Comparison of ENCODE assay signal across 16 mouse cellular contexts in the genomic region with DNA sequence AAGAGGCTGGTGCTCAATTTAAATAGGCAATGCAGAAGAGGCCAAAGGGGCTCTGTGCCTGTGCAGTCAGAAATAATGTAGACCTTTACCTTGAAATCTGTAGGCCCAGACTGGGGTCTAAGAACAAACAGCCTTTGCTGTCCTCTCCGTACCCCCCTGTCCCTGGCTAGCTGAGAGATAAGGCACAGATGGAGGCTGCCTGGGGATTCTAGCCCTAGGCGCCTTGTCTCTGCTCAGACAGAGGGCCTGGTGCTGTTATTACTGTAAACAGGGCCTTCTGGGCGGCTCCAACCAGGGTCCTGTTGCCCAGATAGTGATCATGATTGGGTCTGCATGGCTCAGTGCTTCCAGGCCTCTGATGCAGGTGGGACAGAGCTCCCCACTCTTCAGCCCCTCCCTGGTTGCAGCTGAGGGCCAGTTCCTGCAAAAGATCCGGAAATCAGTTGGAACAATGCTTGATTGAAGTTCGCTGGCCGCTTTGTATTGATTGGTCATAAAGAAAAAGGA. TPM values are rescaled to one million over a fixed set of nuclear protein-coding genes. Genes with fewer than 3 reads are reported as not detected.
A peak's percentile ranks its signal among the peaks of the same experiment; 100 is the strongest.
DNase-seq lines count a peak whose midpoint lies in the region; ATAC-seq and TF ChIP-seq lines count a peak whose summit lies in the region.
"Had no signal": no experiment of that assay in that cellular context is flagged by ENCODE, and none has a peak within 500 bp of the region (broad histone marks: within the 10 kb centered on the region; RNA-seq: fewer than 3 reads in every experiment).

No protein-coding gene starts in this region.

- peak overlapping the region; percentile 65 for H3K27ac ChIP-seq in hindbrain, embryonic 10.5 days
- H3K27ac ChIP-seq in hindbrain, embryonic 14.5 days = no peak overlapping the region
- no peak overlapping the region for H3K27ac ChIP-seq in midbrain, embryonic 12.5 days (replicated peaks)
- H3K27ac ChIP-seq in midbrain, embryonic 14.5 days (replicated peaks; ENCODE audit: low read depth, low read length) = no peak overlapping the region
- H3K27ac ChIP-seq in thymus, adult 2 months (ENCODE audit: control insufficient read depth, insufficient read depth, low read length) = no peak overlapping the region
- H3K27ac ChIP-seq: neural tube, embryonic 12.5 days had no signal

- DNase-seq in adrenal gland, postnatal 14 days = peak; percentile 29
- no peak for DNase-seq in adrenal gland, adult 2 months
- no peak for DNase-seq in hindbrain, embryonic 10.5 days (ENCODE audit: low spot score)
- no peak for DNase-seq in hindbrain, embryonic 14.5 days (ENCODE audit: low spot score)
- DNase-seq in midbrain, embryonic 14.5 days = no peak
- DNase-seq in lung, adult 18-20 months = no peak
- DNase-seq in thymus, adult 2 months = no peak
- DNase-seq: adrenal gland, postnatal 25 days; B cell, adult 2 months; cerebellum, adult 11 months; gastrocnemius, postnatal 25 days; lung, embryonic 14.5 days; thymus, adult 18-20 months had no signal

- peaks cover 68% of the 10 kb centered on the region for H3K4me1 ChIP-seq in hindbrain, embryonic 10.5 days (replicated peaks)
- peaks cover 24% of the 10 kb centered on the region for H3K4me1 ChIP-seq in hindbrain, embryonic 14.5 days (replicated peaks; ENCODE audit: control insufficient read depth, insufficient read depth, low read length)
- peaks cover 42% of the 10 kb centered on the region for H3K4me1 ChIP-seq in midbrain, embryonic 12.5 days
- H3K4me1 ChIP-seq in midbrain, embryonic 14.5 days (ENCODE audit: control insufficient read depth, insufficient read depth, low read length) = peaks cover 17% of the 10 kb centered on the region
- no peaks in the 10 kb centered on the region for H3K4me1 ChIP-seq in thymus, adult 2 months (replicated peaks; ENCODE audit: control insufficient read depth, insufficient read depth, low read length)

- H3K4me2 ChIP-seq in hindbrain, embryonic 14.5 days (replicated peaks) = no peak overlapping the region
- H3K4me2 ChIP-seq in midbrain, embryonic 12.5 days (replicated peaks) = no peak overlapping the region
- no peak overlapping the region for H3K4me2 ChIP-seq in midbrain, embryonic 14.5 days (ENCODE audit: low read length)
- H3K4me2 ChIP-seq: lung, embryonic 14.5 days; neural tube, embryonic 12.5 days had no signal

- no peak overlapping the region for H3K4me3 ChIP-seq in hindbrain, embryonic 10.5 days
- no peak overlapping the region for H3K4me3 ChIP-seq in hindbrain, embryonic 14.5 days (replicated peaks; ENCODE audit: low read length)
- no peak overlapping the region for H3K4me3 ChIP-seq in midbrain, embryonic 12.5 days
- no peak overlapping the region for H3K4me3 ChIP-seq in midbrain, embryonic 14.5 days (replicated peaks; ENCODE audit: low read depth, low read length)
- no peak overlapping the region for H3K4me3 ChIP-seq in thymus, adult 2 months (ENCODE audit: control insufficient read depth, insufficient read depth, low read length)
- H3K4me3 ChIP-seq: megakaryocyte, embryonic 14.5 days; neural tube, embryonic 12.5 days had no signal

- no peak for ATAC-seq in hindbrain, embryonic 14.5 days (ENCODE audit: low FRiP score)
- ATAC-seq in midbrain, embryonic 12.5 days (ENCODE audit: low FRiP score, low read depth) = no peak
- no peak for ATAC-seq in midbrain, embryonic 14.5 days (ENCODE audit: low FRiP score, low TSS enrichment)

- H3K9ac ChIP-seq in hindbrain, embryonic 14.5 days = no peak overlapping the region
- H3K9ac ChIP-seq in midbrain, embryonic 12.5 days (replicated peaks) = 0 out of 2 replicates have a peak overlapping the region, but pooled peaks have one; percentile 8
- H3K9ac ChIP-seq in midbrain, embryonic 14.5 days (replicated peaks; ENCODE audit: low read length) = no peak overlapping the region
- H3K9ac ChIP-seq: lung, embryonic 14.5 days; neural tube, embryonic 12.5 days had no signal

- H3K27me3 ChIP-seq in hindbrain, embryonic 10.5 days (ENCODE audit: insufficient read depth, poor library complexity, severe bottlenecking) = no peaks in the 10 kb centered on the region
- H3K27me3 ChIP-seq in hindbrain, embryonic 14.5 days (ENCODE audit: control insufficient read depth, insufficient read depth, low read length) = no peaks in the 10 kb centered on the region
- no peaks in the 10 kb centered on the region for H3K27me3 ChIP-seq in midbrain, embryonic 12.5 days
- no peaks in the 10 kb centered on the region for H3K27me3 ChIP-seq in midbrain, embryonic 14.5 days (ENCODE audit: control insufficient read depth, insufficient read depth, low read length)
- no peaks in the 10 kb centered on the region for H3K27me3 ChIP-seq in thymus, adult 2 months (ENCODE audit: control insufficient read depth, insufficient read depth, low read length)
- H3K27me3 ChIP-seq: megakaryocyte, embryonic 14.5 days; neural tube, embryonic 12.5 days had no signal

- 31% methylated on average over 6 of the region's 6 CpGs for WGBS in hindbrain, embryonic 10.5 days
- 31% methylated on average over 6 of the region's 6 CpGs for WGBS in hindbrain, embryonic 14.5 days
- WGBS in midbrain, embryonic 12.5 days = 38% methylated on average over 6 of the region's 6 CpGs
- 34% methylated on average over 6 of the region's 6 CpGs for WGBS in midbrain, embryonic 14.5 days
- WGBS in thymus, adult 2 months = 98% methylated on average over 6 of the region's 6 CpGs

- TF ChIP-seq CTCF in thymus, adult 2 months (IDR thresholded peaks at IDR 0.05; ENCODE audit: borderline replicate concordance, control insufficient read depth, extremely low read depth, insufficient read depth, low read length, poor library complexity) = no peak

- TF ChIP-seq POLR2A in thymus, adult 2 months (IDR thresholded peaks at IDR 0.05; ENCODE audit: control insufficient read depth, extremely low read depth, insufficient read depth, low read length, poor library complexity) = no peak

- H3K9me3 ChIP-seq in hindbrain, embryonic 10.5 days = no peaks in the 10 kb centered on the region
- H3K9me3 ChIP-seq in hindbrain, embryonic 14.5 days (ENCODE audit: control insufficient read depth, low read length) = no peaks in the 10 kb centered on the region
- H3K9me3 ChIP-seq in midbrain, embryonic 12.5 days = no peaks in the 10 kb centered on the region
- no peaks in the 10 kb centered on the region for H3K9me3 ChIP-seq in midbrain, embryonic 14.5 days (ENCODE audit: control insufficient read depth, low read length)
- H3K9me3 ChIP-seq: megakaryocyte, embryonic 14.5 days; neural tube, embryonic 12.5 days had no signal

- no peaks in the 10 kb centered on the region for H3K36me3 ChIP-seq in hindbrain, embryonic 10.5 days
- H3K36me3 ChIP-seq in hindbrain, embryonic 14.5 days (replicated peaks; ENCODE audit: control insufficient read depth, insufficient read depth) = no peaks in the 10 kb centered on the region
- H3K36me3 ChIP-seq in midbrain, embryonic 12.5 days = no peaks in the 10 kb centered on the region
- no peaks in the 10 kb centered on the region for H3K36me3 ChIP-seq in midbrain, embryonic 14.5 days (ENCODE audit: control insufficient read depth, insufficient read depth, low read length)
- no peaks in the 10 kb centered on the region for H3K36me3 ChIP-seq in thymus, adult 2 months (ENCODE audit: control insufficient read depth, insufficient read depth, low read length)
- H3K36me3 ChIP-seq: neural tube, embryonic 12.5 days had no signal

RNA-seq across cellular contexts. Expression of gene Clpb, which starts 18.2 kb away (rescaled TPM):
- total RNA-seq in adrenal gland, postnatal 14 days (2021) = 97.0 and 101 TPM in 2 replicates
- 10 to 100 TPM; 87.6 to 89.5 TPM for total RNA-seq in adrenal gland, adult 2 months (2021)
- polyA plus RNA-seq in adrenal gland, adult 2 months (2012; rRNA removed) = 23.6 and 27.8 TPM in 2 replicates
- polyA plus RNA-seq in hindbrain, embryonic 10.5 days (2016; fragmentation: Nextera tagmentation; extraction: Ambion mirVana) = 45.0 and 54.9 TPM in 2 replicates
- 33.0 and 39.8 TPM in 2 replicates for polyA plus RNA-seq in hindbrain, embryonic 14.5 days (2014; fragmentation: Nextera tagmentation; extraction: Ambion mirVana)
- 42.3 and 42.4 TPM in 2 replicates for polyA plus RNA-seq in midbrain, embryonic 12.5 days (2016; fragmentation: Nextera tagmentation; extraction: Ambion mirVana)
- 32.0 and 38.5 TPM in 2 replicates for polyA plus RNA-seq in midbrain, embryonic 14.5 days (2014; fragmentation: Nextera tagmentation; extraction: Ambion mirVana)
- polyA plus RNA-seq in thymus, adult 2 months (2012; rRNA removed) = 16.8 and 25.8 TPM in 2 replicates
